Mouse (Mus musculus) testis, adult 2 months (tissue): ENCODE results near the gene Myo1c. TPM values are rescaled to one million over a fixed set of nuclear protein-coding genes. Genes with fewer than 3 reads are reported as not detected.

Experiments used
- H3K27ac ChIP-seq: fragments of 200-500 bp; 2 replicates; pipeline ENCODE4 v1.5.1; 2012; ENCODE audit warnings: low read depth, low read length; ENCODE audit not compliant: control insufficient read depth, insufficient read depth
- H3K27me3 ChIP-seq: fragments of 200-500 bp; 2 replicates; pipeline ENCODE4 v1.6.1; 2012; ENCODE audit warnings: mild to moderate bottlenecking, low read length, moderate library complexity; ENCODE audit not compliant: control insufficient read depth, insufficient read depth
- H3K36me3 ChIP-seq: fragments of 200-500 bp; 2 replicates; pipeline ENCODE4 v1.6.1; 2012; ENCODE audit warnings: mild to moderate bottlenecking, low read length; ENCODE audit not compliant: control insufficient read depth, insufficient read depth
- H3K4me1 ChIP-seq: fragments of 200-500 bp; 2 replicates; pipeline ENCODE4 v1.6.1; 2012; ENCODE audit warnings: low read length; ENCODE audit not compliant: control insufficient read depth, insufficient read depth
- H3K4me3 ChIP-seq: fragments of 200-500 bp; 2 replicates; pipeline ENCODE4 v1.5.1; 2012; ENCODE audit warnings: low read depth, mild to moderate bottlenecking, low read length, moderate library complexity, mixed read lengths; ENCODE audit not compliant: control insufficient read depth
- CTCF ChIP-seq: fragments of 200-500 bp; IDR thresholded peaks from 2 replicates; pipeline ENCODE4 v1.5.1; 2012; ENCODE audit warnings: low read depth, mild to moderate bottlenecking, inconsistent platforms, low read length, moderate library complexity; ENCODE audit not compliant: control insufficient read depth, insufficient read depth, insufficient replicate concordance
- POLR2A ChIP-seq: fragments of 200-500 bp; IDR thresholded peaks from 2 replicates; pipeline ENCODE4 v1.6.1; 2012; ENCODE audit warnings: low read depth, mild to moderate bottlenecking, inconsistent platforms, low read length, moderate library complexity; ENCODE audit not compliant: control insufficient read depth
- polyA plus RNA-seq: library from polyadenylated mRNA; depleted of rRNA; stranded (reverse); fragments of >200 nt; gene quantifications from 2 replicates; pipeline ENCODE4 v1.2.3, GENCODE M21; 2012

The Myo1c gene
- polyA plus RNA-seq, 1 experiment, result 41.3 TPM

- H3K4me1 ChIP-seq, result peaks cover 50% of the 10 kb centered on the region
- peak overlapping the region; percentile 59 for H3K27ac ChIP-seq
- no peaks in the 10 kb centered on the region for H3K36me3 ChIP-seq
- no peak for TF ChIP-seq POLR2A
- TF ChIP-seq CTCF, result no peak
- H3K4me3 ChIP-seq, result peak overlapping the region; percentile 90
- no peaks in the 10 kb centered on the region for H3K27me3 ChIP-seq
Measured at GRCm38 (mm10) chr11:75650958-75651425, 688 bp downstream of the Myo1c start.

DNA sequence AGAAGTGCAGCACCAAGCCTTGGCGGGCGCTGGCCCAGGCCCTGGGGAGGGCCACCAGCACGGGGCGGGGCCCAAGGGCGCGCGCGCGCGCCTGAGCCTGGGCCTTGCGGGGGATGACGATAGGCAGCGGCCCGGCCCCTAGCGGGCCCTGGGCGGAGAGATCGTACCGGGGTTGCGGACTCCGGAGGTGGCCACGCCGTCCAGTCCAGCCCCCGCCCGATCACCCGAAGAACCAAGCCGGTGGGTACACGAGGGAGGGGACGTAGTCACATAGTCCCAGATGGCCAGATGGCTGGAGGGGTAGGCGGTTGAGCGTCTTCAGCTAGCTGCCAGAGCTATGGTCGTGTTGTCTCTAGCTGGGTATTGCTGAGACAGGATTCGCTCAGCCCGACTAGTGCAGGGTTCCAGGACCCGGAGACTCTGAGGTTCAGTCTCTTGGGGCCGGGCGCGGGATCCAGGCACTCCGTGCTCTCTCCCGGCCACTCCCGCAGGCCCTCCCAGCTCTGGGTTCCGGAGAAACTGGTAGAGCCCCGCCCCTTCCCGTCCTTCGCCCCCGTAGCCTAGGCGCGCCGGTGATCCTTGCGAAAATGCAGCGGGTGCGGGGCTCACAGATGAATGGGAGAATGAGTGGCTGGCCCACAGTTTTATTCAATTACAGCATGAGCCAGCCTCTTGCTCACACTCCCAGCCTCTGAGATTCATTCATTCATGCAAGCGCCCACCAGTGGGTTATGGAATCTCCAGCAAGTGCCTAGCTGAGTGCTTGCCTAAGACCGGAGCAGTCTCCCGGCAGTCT lies 1.3 kb downstream of the Myo1c start:
- Histone ChIP-seq H3K27me3 (no peaks in the 10 kb centered on the region), H3K27ac (peak overlapping the region; percentile 91), H3K4me1 (peaks cover 55% of the 10 kb centered on the region), H3K4me3 (peak overlapping the region; percentile 90), H3K36me3 (no peaks in the 10 kb centered on the region)
- no peak for TF ChIP-seq CTCF
- TF ChIP-seq POLR2A, result no peak

- Histone ChIP-seq H3K27ac (peak overlapping the region; percentile 52), H3K4me1 (peaks cover 63% of the 10 kb centered on the region)
- TF ChIP-seq POLR2A, result no peak
- no peak for TF ChIP-seq CTCF
Measured at GRCm38 (mm10) chr11:75652222-75652941, 2.1 kb downstream of the Myo1c start.

DNA sequence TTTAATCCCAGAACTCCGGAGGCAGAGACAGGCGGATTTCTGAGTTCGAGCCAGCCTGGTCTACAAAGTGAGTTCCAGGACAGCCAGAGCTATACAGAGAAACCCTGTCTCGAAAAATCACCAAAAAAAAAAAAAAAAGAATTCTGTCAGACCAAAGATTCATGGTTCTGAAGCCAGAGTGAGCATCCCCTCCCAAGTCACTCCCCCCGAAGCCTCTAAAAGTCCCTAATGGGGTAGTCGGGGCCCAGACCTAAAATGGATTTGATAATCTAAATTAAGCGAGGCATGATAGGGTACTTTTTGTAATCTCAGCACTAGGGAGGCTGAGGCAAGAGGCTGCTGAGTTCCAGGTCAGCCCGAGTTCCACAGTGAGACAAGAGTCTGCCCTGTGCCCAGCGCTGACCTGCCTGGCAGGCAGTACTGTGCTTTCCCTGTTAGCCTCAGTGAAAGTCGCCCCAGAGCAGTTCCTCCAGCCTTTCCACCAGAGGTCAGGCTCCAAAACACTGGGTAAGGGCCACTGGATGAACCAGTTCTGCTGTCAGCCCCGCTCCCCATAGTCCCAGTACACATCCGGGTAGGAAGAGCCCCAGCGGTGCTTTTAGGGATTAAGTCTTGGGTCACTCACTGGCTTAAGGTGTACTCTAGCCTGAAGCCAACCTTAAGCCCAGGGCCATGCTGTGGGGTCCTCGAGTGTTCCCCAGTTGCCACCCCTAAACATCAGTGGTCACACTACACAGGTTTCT lies 2.8 kb downstream of the Myo1c start:
- H3K4me1 ChIP-seq, result peaks cover 64% of the 10 kb centered on the region

More at GRCm38 (mm10) chr11:75652222-75652941, 2.1 kb downstream of the Myo1c start:
- H3K4me3 ChIP-seq, result peak overlapping the region; percentile 90
- no peaks in the 10 kb centered on the region for H3K36me3 ChIP-seq
- H3K27me3 ChIP-seq, result no peaks in the 10 kb centered on the region

GRCm38 (mm10) chr11:75653781-75654470 lies 3.6 kb downstream of the Myo1c start:
- peaks cover 64% of the 10 kb centered on the region for H3K4me1 ChIP-seq
- no peaks in the 10 kb centered on the region for H3K36me3 ChIP-seq
- TF ChIP-seq POLR2A (no peak), CTCF (no peak)
- H3K4me3 ChIP-seq, result peak overlapping the region; percentile 70
- no peaks in the 10 kb centered on the region for H3K27me3 ChIP-seq
- peak overlapping the region; percentile 64 for H3K27ac ChIP-seq

More for the DNA sequence above, 2.8 kb downstream of the Myo1c start:
- Histone ChIP-seq H3K27ac (peak overlapping the region; percentile 64), H3K4me3 (peak overlapping the region; percentile 70), H3K36me3 (no peaks in the 10 kb centered on the region), H3K27me3 (no peaks in the 10 kb centered on the region)
- TF ChIP-seq POLR2A (no peak), CTCF (no peak)

- no peaks in the 10 kb centered on the region for H3K27me3 ChIP-seq
- peak overlapping the region; percentile 81 for H3K4me3 ChIP-seq
- peaks cover 64% of the 10 kb centered on the region for H3K4me1 ChIP-seq
- no peaks in the 10 kb centered on the region; the same call in 1 of the 2 replicates for H3K36me3 ChIP-seq
- TF ChIP-seq POLR2A (no peak), CTCF (no peak)
- H3K27ac ChIP-seq, result peak overlapping the region; percentile 80
Measured at GRCm38 (mm10) chr11:75654471-75655390, 4.4 kb downstream of the Myo1c start.
